Mouse (Mus musculus) neural tube, embryonic 11.5 days (tissue): ENCODE measurements around the gene Gm9945. TPM values are rescaled to one million over a fixed set of nuclear protein-coding genes. Genes with fewer than 3 reads are reported as not detected.

Experiments
- ATAC-seq: fragments of 200-750 bp; cut with Nextera tagmentation; 2 replicates; pipeline ENCODE4 v1.8.0; 2017; ENCODE audit warnings: moderate number of reproducible peaks, mild to moderate bottlenecking, moderate TSS enrichment, moderate library complexity; ENCODE audit not compliant: insufficient read depth, low FRiP score, low TSS enrichment
- DNase-seq: peaks from one replicate; pipeline ENCODE4 v3.0.0-alpha.2; 2015; ENCODE audit warnings: low spot score
- H3K27ac ChIP-seq: fragments of 300-500 bp; sonication (generic); 2 replicates; pipeline ENCODE4 v1.5.1; 2014; ENCODE audit warnings: low read depth, mild to moderate bottlenecking, low read length
- H3K27me3 ChIP-seq: fragments of 300-500 bp; sonication (generic); 2 replicates; pipeline ENCODE4 v1.6.1; 2014; ENCODE audit warnings: mild to moderate bottlenecking, low read length, mixed read lengths; ENCODE audit not compliant: control insufficient read depth, insufficient read depth
- H3K36me3 ChIP-seq: fragments of 300-500 bp; sonication (generic); 2 replicates; pipeline ENCODE4 v1.6.1; 2014; ENCODE audit warnings: mild to moderate bottlenecking, low read length, moderate library complexity, mixed read lengths; ENCODE audit not compliant: control insufficient read depth, insufficient read depth
- H3K4me1 ChIP-seq: fragments of 300-500 bp; sonication (generic); 2 replicates; pipeline ENCODE4 v1.6.1; 2014; ENCODE audit warnings: low read length, mixed read lengths; ENCODE audit not compliant: control insufficient read depth, insufficient read depth
- H3K4me2 ChIP-seq: fragments of 300-500 bp; sonication (generic); 2 replicates; pipeline ENCODE4 v1.6.1; 2014; ENCODE audit warnings: low read depth, mild to moderate bottlenecking, moderate library complexity
- H3K4me3 ChIP-seq: fragments of 300-500 bp; sonication (generic); 2 replicates; pipeline ENCODE4 v1.5.1; 2014; ENCODE audit warnings: low read depth, low read length
- H3K9ac ChIP-seq: fragments of 300-500 bp; sonication (generic); 2 replicates; pipeline ENCODE4 v1.6.1; 2014; ENCODE audit warnings: mild to moderate bottlenecking, low read length
- H3K9me3 ChIP-seq: fragments of 300-500 bp; sonication (generic); 2 replicates; pipeline ENCODE4 v1.6.1; 2016; ENCODE audit warnings: low read length; ENCODE audit not compliant: control insufficient read depth
- WGBS: fragments of 180-500 bp; shearing (Covaris S2); extraction: QIAGEN DNeasy Blood & Tissue Kit; methylation state at CpG from one replicate; pipeline ENCODE4 v1.1.7; 2014; 5-methylcytosine and 5-hydroxymethylcytosine counted together
- polyA plus RNA-seq: library from polyadenylated mRNA; unstranded; fragments of >200 nt; fragmentation: Nextera tagmentation; extraction: Ambion mirVana; gene quantifications from 2 replicates; pipeline ENCODE4 v1.2.1, GENCODE M21; 2014

Gm9945 gene
- polyA plus RNA-seq: not detected in 2 replicates

GRCm38 (mm10) chr11:53479783-53480301 lies at the start of gene Gm9945, which contains the start of gene Sowaha:
TSS of gene Gm9945 (plus strand) at chr11:53480166.
TSS of gene Sowaha (minus strand) at chr11:53480274.
- Histone ChIP-seq H3K27ac (no peak within 1 kb of the TSS), H3K4me1 (peaks cover 4% of the 10 kb centered on the region), H3K27me3 (peaks cover 48% of the 10 kb centered on the region), H3K9ac (peak within 1 kb of the TSS; percentile 32; the same call in 1 of the 2 replicates), H3K36me3 (no peaks in the 10 kb centered on the region), H3K4me2 (peak within 1 kb of the TSS; percentile 44), H3K9me3 (no peaks in the 10 kb centered on the region), H3K4me3 (peak within 1 kb of the TSS; percentile 35)
- WGBS: 3% methylated on average over 40 of the region's 40 CpGs
- peak; percentile 41 for DNase-seq
- no peak; the same call in 1 of the 2 replicates for ATAC-seq

- Histone ChIP-seq H3K27ac (peak overlapping the region; percentile 56; the same call in 1 of the 2 replicates), H3K4me2 (peak overlapping the region; percentile 87), H3K4me3 (peak overlapping the region; percentile 97), H3K9me3 (no peaks in the 10 kb centered on the region), H3K27me3 (no peaks in the 10 kb centered on the region), H3K9ac (peak overlapping the region; percentile 84), H3K4me1 (peaks cover 8% of the 10 kb centered on the region), H3K36me3 (peaks cover 5% of the 10 kb centered on the region; the same call in 1 of the 2 replicates)
- no peak for DNase-seq
- WGBS: under 1% methylated on average over 34 of the region's 34 CpGs
- ATAC-seq: peak; percentile 45
Observed at GRCm38 (mm10) chr11:53430300-53430669, 49.7 kb upstream of the Gm9945 start.

GRCm38 (mm10) chr11:53430670-53431346 lies 49.2 kb upstream of the Gm9945 start, which contains the start of the genes Uqcrq and Gdf9:
TSS of gene Uqcrq (minus strand) at chr11:53430831.
TSS of gene Gdf9 (plus strand) at chr11:53431023.
- H3K9me3 ChIP-seq: no peaks in the 10 kb centered on the region
- peak within 1 kb of the TSS; percentile 56; the same call in 1 of the 2 replicates for H3K27ac ChIP-seq
- peak; percentile 98 for DNase-seq
- peak; percentile 94 for ATAC-seq
- peak within 1 kb of the TSS; percentile 87 for H3K4me2 ChIP-seq
- H3K9ac ChIP-seq: peak within 1 kb of the TSS; percentile 84
- under 1% methylated on average over 44 of the region's 44 CpGs for WGBS
- peaks cover 8% of the 10 kb centered on the region for H3K4me1 ChIP-seq
- H3K27me3 ChIP-seq: no peaks in the 10 kb centered on the region
- H3K36me3 ChIP-seq: peaks cover 5% of the 10 kb centered on the region; the same call in 1 of the 2 replicates
- H3K4me3 ChIP-seq: peak within 1 kb of the TSS; percentile 97

GRCm38 (mm10) chr11:53431347-53432056 lies 48.5 kb upstream of the Gm9945 start:
- WGBS: 18% methylated on average over 9 of the region's 9 CpGs
- peaks cover 5% of the 10 kb centered on the region; the same call in 1 of the 2 replicates for H3K36me3 ChIP-seq
- H3K9ac ChIP-seq: peak overlapping the region; percentile 31

GRCm38 (mm10) chr11:53433057-53433456 lies 46.9 kb upstream of the Gm9945 start:
- ATAC-seq (no peak), DNase-seq (no peak)
- Histone ChIP-seq H3K9ac (no peak overlapping the region), H3K27ac (no peak overlapping the region), H3K27me3 (no peaks in the 10 kb centered on the region), H3K4me2 (no peak overlapping the region), H3K4me3 (no peak overlapping the region), H3K4me1 (peaks cover 8% of the 10 kb centered on the region), H3K9me3 (no peaks in the 10 kb centered on the region), H3K36me3 (peaks cover 5% of the 10 kb centered on the region; the same call in 1 of the 2 replicates)
- WGBS: 73% methylated on average over 6 of the region's 6 CpGs

More at GRCm38 (mm10) chr11:53431347-53432056, 48.5 kb upstream of the Gm9945 start:
- peak overlapping the region; percentile 97 for H3K4me3 ChIP-seq
- H3K27me3 ChIP-seq: no peaks in the 10 kb centered on the region
- H3K27ac ChIP-seq: no peak overlapping the region
- H3K4me1 ChIP-seq: peaks cover 8% of the 10 kb centered on the region
- DNase-seq: no peak
- peak overlapping the region; percentile 87 for H3K4me2 ChIP-seq
- ATAC-seq: peak; percentile 29; the same call in 1 of the 2 replicates
- H3K9me3 ChIP-seq: no peaks in the 10 kb centered on the region

GRCm38 (mm10) chr11:53435504-53435903 lies 44.5 kb upstream of the Gm9945 start:
- Histone ChIP-seq H3K4me1 (no peaks in the 10 kb centered on the region), H3K36me3 (no peaks in the 10 kb centered on the region), H3K4me3 (no peak overlapping the region), H3K27ac (no peak overlapping the region), H3K27me3 (no peaks in the 10 kb centered on the region), H3K4me2 (no peak overlapping the region), H3K9ac (no peak overlapping the region), H3K9me3 (no peaks in the 10 kb centered on the region)
- 82% methylated on average over 8 of the region's 8 CpGs for WGBS
- no peak for ATAC-seq
- DNase-seq: no peak

- Histone ChIP-seq H3K9ac (no peak overlapping the region), H3K4me2 (no peak overlapping the region), H3K27ac (no peak overlapping the region), H3K9me3 (no peaks in the 10 kb centered on the region), H3K36me3 (no peaks in the 10 kb centered on the region), H3K4me3 (no peak overlapping the region), H3K27me3 (no peaks in the 10 kb centered on the region), H3K4me1 (no peaks in the 10 kb centered on the region)
- WGBS: 89% methylated on average over 6 of the region's 6 CpGs
- ATAC-seq (no peak), DNase-seq (no peak)
Observed at GRCm38 (mm10) chr11:53436338-53436737, 43.6 kb upstream of the Gm9945 start.

GRCm38 (mm10) chr11:53441921-53442320 lies 38.0 kb upstream of the Gm9945 start:
- 69% methylated on average over 12 of the region's 12 CpGs for WGBS
- Histone ChIP-seq H3K4me2 (no peak overlapping the region), H3K4me1 (no peaks in the 10 kb centered on the region), H3K27me3 (no peaks in the 10 kb centered on the region), H3K9me3 (no peaks in the 10 kb centered on the region), H3K4me3 (no peak overlapping the region), H3K36me3 (no peaks in the 10 kb centered on the region), H3K27ac (no peak overlapping the region), H3K9ac (no peak overlapping the region)
- ATAC-seq (no peak), DNase-seq (no peak)
